Mouse (Mus musculus) heart, postnatal 10 days (tissue): ENCODE results near the gene Pus7. TPM values are rescaled to one million over a fixed set of nuclear protein-coding genes. Genes with fewer than 3 reads are reported as not detected.

ENCODE experiments used
- total RNA-seq, 2 experiments: library from RNA; stranded (reverse); gene quantifications; 2 replicates each; pipeline ENCODE4 v1.2.3; 2021

Pus7 gene
- total RNA-seq, 2 experiments from 2014 or later, result 12.2 to 13.8 TPM

Other genes with a start within 250 kb of the Pus7 start
- gene Srpk2, start 99.1 kb downstream of the Pus7 start, total RNA-seq, result 10 to 100 TPM; 48.6 to 53.2 TPM
- gene Rint1, start 4.0 kb upstream of the Pus7 start, total RNA-seq, result 10 to 100 TPM; 17.1 to 17.4 TPM
- 100 to 1,000 TPM; 108 to 109 TPM for gene Tomm7, start 60.5 kb upstream of the Pus7 start, total RNA-seq
- 10 to 100 TPM; 57.8 to 70.4 TPM for gene Fam126a, start 247.0 kb upstream of the Pus7 start, total RNA-seq